Mouse (Mus musculus) cerebellum, postnatal 14 days (tissue): ENCODE measurements at regions not wholly inside any gene's neighbourhood (a gene's known extent, or its start where the extent isn't known, plus 50 kb on each side); places are given as distances from the start of the nearest gene placed in this dataset.
A peak's percentile ranks its signal among the peaks of the same experiment; 100 is the strongest.

ENCODE experiments used
- DNase-seq, 2 experiments: peaks; one replicate each; pipeline ENCODE4 v3.0.0; 2021; ENCODE audit warnings: mixed read lengths in 2 of 2

- no peak for DNase-seq
These were observed 246.0 kb downstream of the Ttll7 start for GRCm38 (mm10) chr3:147098065-147098580.

GRCm38 (mm10) chr3:147098611-147099010 lies 246.4 kb downstream of the Ttll7 start:
- DNase-seq, result no peak

GRCm38 (mm10) chr3:147099143-147099713 lies 247.1 kb downstream of the Ttll7 start:
- no peak for DNase-seq

GRCm38 (mm10) chr3:147101053-147101764 lies 249.0 kb downstream of the Ttll7 start:
- no peak for DNase-seq

- no peak for DNase-seq
These were observed 249.6 kb downstream of the Ttll7 start for GRCm38 (mm10) chr3:147101765-147102113.

GRCm38 (mm10) chr3:147103428-147103827 lies 251.3 kb downstream of the Ttll7 start:
- no peak for DNase-seq

GRCm38 (mm10) chr3:147117609-147118008 lies 265.4 kb downstream of the Ttll7 start:
- DNase-seq, result no peak

GRCm38 (mm10) chr3:147118092-147118491 lies 265.9 kb downstream of the Ttll7 start:
- no peak for DNase-seq

GRCm38 (mm10) chr3:147118622-147119021 lies 266.5 kb downstream of the Ttll7 start:
- DNase-seq, result no peak

- no peak for DNase-seq
These were observed 269.7 kb downstream of the Ttll7 start for GRCm38 (mm10) chr3:147121826-147122225.

GRCm38 (mm10) chr3:147127740-147128139 lies 275.6 kb downstream of the Ttll7 start:
- no peak for DNase-seq

GRCm38 (mm10) chr3:147132830-147133229 lies 280.7 kb downstream of the Ttll7 start:
- DNase-seq, result no peak

GRCm38 (mm10) chr3:147133408-147133807 lies 281.2 kb downstream of the Ttll7 start:
- no peak for DNase-seq

GRCm38 (mm10) chr3:147140414-147140813 lies 288.2 kb downstream of the Ttll7 start:
- no peak for DNase-seq

- DNase-seq, result no peak
These were observed 301.3 kb downstream of the Ttll7 start for GRCm38 (mm10) chr3:147153456-147153855.

GRCm38 (mm10) chr3:147153998-147154397 lies 301.8 kb downstream of the Ttll7 start:
- DNase-seq, result no peak

- DNase-seq, result peak; percentile 25 to 45
These were observed 311.0 kb downstream of the Ttll7 start for GRCm38 (mm10) chr3:147163126-147163525.

GRCm38 (mm10) chr3:147163540-147163939 lies 311.4 kb downstream of the Ttll7 start:
- DNase-seq, result no peak

GRCm38 (mm10) chr3:147164931-147165330 lies 312.8 kb downstream of the Ttll7 start:
- no peak for DNase-seq

GRCm38 (mm10) chr3:147166555-147166954 lies 314.4 kb downstream of the Ttll7 start:
- no peak for DNase-seq

GRCm38 (mm10) chr3:147169215-147169614 lies 317.0 kb downstream of the Ttll7 start:
- no peak for DNase-seq

- no peak for DNase-seq
These were observed 317.9 kb downstream of the Ttll7 start for GRCm38 (mm10) chr3:147170106-147170505.

- no peak for DNase-seq
These were observed 326.6 kb downstream of the Ttll7 start for GRCm38 (mm10) chr3:147178746-147179145.

- DNase-seq, result no peak
These were observed 328.5 kb downstream of the Ttll7 start for GRCm38 (mm10) chr3:147180711-147181110.
